Mouse (Mus musculus) forebrain, embryonic 11.5 days (tissue): ENCODE measurements around the gene Mta3. TPM values are rescaled to one million over a fixed set of nuclear protein-coding genes. Genes with fewer than 3 reads are reported as not detected.

Experiments used
- ATAC-seq: fragments of 200-750 bp; cut with Nextera tagmentation; replicated peaks from 2 replicates; pipeline ENCODE4 v1.8.0; 2017; ENCODE audit warnings: moderate TSS enrichment; ENCODE audit not compliant: low FRiP score
- DNase-seq: peaks from one replicate; pipeline ENCODE4 v3.0.0-alpha.2; 2017; ENCODE audit warnings: low spot score
- H3K27ac ChIP-seq: fragments of 300-500 bp; sonication (generic); 2 replicates; pipeline ENCODE4 v1.5.1; 2014; ENCODE audit warnings: low read depth, low read length
- H3K27me3 ChIP-seq: fragments of 300-500 bp; sonication (generic); 2 replicates; pipeline ENCODE4 v1.6.1; 2014; ENCODE audit warnings: mild to moderate bottlenecking, low read length, mixed read lengths; ENCODE audit not compliant: control insufficient read depth, insufficient read depth
- H3K36me3 ChIP-seq: fragments of 300-500 bp; sonication (generic); 2 replicates; pipeline ENCODE4 v1.6.1; 2014; ENCODE audit warnings: mild to moderate bottlenecking, low read length, moderate library complexity, mixed read lengths; ENCODE audit not compliant: control insufficient read depth, insufficient read depth
- H3K4me1 ChIP-seq: fragments of 300-500 bp; sonication (generic); replicated peaks from 2 replicates; pipeline ENCODE4 v1.6.1; 2014; ENCODE audit warnings: low read length, mixed read lengths; ENCODE audit not compliant: control insufficient read depth, insufficient read depth
- H3K4me2 ChIP-seq: fragments of 300-500 bp; sonication (generic); 2 replicates; pipeline ENCODE4 v1.6.1; 2014; ENCODE audit warnings: low read depth, mild to moderate bottlenecking, low read length, moderate library complexity, mixed read lengths; ENCODE audit not compliant: severe bottlenecking
- H3K4me3 ChIP-seq: fragments of 300-500 bp; sonication (generic); 2 replicates; pipeline ENCODE4 v1.5.1; 2014; ENCODE audit warnings: low read depth, low read length
- H3K9ac ChIP-seq: fragments of 300-500 bp; sonication (generic); 2 replicates; pipeline ENCODE4 v1.6.1; 2014; ENCODE audit warnings: low read length
- H3K9me3 ChIP-seq: fragments of 300-500 bp; sonication (generic); 2 replicates; pipeline ENCODE4 v1.6.1; 2016; ENCODE audit warnings: low read length, mixed read lengths; ENCODE audit not compliant: control insufficient read depth
- WGBS: fragments of 180-500 bp; shearing (Covaris S2); extraction: QIAGEN DNeasy Blood & Tissue Kit; methylation state at CpG from one replicate; pipeline ENCODE4 v1.1.7; 2014; 5-methylcytosine and 5-hydroxymethylcytosine counted together
- polyA plus RNA-seq: library from polyadenylated mRNA; unstranded; fragments of >200 nt; fragmentation: Nextera tagmentation; extraction: Ambion mirVana; gene quantifications from 2 replicates; pipeline ENCODE4 v1.2.1, GENCODE M21; 2014

Mta3 gene
- polyA plus RNA-seq, 1 experiment from 2014 or later, result 32.9 TPM

DNA sequence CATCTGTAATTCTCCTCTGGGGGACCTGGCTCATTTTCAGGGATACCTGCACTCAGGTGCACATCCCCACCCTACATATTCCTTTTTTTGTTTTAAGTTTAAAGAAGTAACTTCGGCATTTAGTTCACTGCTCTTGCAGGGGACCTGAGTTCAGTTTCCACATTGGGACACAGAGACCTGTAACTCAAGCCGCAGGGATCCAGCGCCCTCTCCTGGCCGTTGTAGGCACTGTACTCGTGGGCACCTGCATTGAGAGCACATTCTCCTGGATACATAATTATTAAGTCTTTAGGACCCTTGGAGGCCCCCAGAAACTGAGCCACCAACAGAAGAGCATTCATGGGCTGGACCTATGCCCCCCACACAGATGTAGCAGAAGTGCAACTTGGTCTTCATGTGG lies 26.8 kb downstream of the Mta3 start:
- no peaks in the 10 kb centered on the region for H3K27me3 ChIP-seq
- H3K36me3 ChIP-seq, result no peaks in the 10 kb centered on the region
- H3K4me2 ChIP-seq, result no peak overlapping the region
- ATAC-seq (0 out of 2 replicates have a peak, but pooled peaks have one; percentile 42), DNase-seq (peak; percentile 85)
- no peak overlapping the region for H3K9ac ChIP-seq
- H3K4me1 ChIP-seq, result no peaks in the 10 kb centered on the region
- 46% methylated on average over 5 of the region's 5 CpGs for WGBS
- no peaks in the 10 kb centered on the region for H3K9me3 ChIP-seq
- no peak overlapping the region for H3K27ac ChIP-seq
- H3K4me3 ChIP-seq, result no peak overlapping the region

DNA sequence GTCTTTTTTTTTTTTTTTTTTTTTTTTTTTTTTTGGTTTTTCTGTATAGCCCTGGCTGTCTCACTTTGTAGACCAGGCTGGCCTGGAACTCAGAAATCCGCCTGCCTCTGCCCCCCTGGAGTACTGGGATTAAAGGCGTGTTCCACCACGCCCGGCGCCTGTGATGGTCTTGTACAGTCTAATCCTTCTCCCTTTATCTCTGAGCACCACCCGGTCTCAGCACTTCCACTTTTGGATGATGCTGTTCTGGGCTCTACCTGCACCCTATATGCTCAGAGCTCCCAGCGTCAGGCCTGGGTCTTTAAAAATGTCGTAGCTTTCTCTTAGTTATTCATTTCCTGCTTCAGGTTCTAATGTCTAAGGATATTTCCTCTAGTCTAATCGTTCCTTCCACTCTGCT lies 30.7 kb downstream of the Mta3 start:
- Histone ChIP-seq H3K27me3 (no peaks in the 10 kb centered on the region), H3K4me2 (no peak overlapping the region), H3K9me3 (no peaks in the 10 kb centered on the region), H3K4me1 (no peaks in the 10 kb centered on the region), H3K27ac (no peak overlapping the region), H3K4me3 (no peak overlapping the region), H3K9ac (no peak overlapping the region), H3K36me3 (no peaks in the 10 kb centered on the region)
- ATAC-seq (no peak), DNase-seq (peak; percentile 41)
- WGBS, result 91% methylated on average over 9 of the region's 9 CpGs

DNA sequence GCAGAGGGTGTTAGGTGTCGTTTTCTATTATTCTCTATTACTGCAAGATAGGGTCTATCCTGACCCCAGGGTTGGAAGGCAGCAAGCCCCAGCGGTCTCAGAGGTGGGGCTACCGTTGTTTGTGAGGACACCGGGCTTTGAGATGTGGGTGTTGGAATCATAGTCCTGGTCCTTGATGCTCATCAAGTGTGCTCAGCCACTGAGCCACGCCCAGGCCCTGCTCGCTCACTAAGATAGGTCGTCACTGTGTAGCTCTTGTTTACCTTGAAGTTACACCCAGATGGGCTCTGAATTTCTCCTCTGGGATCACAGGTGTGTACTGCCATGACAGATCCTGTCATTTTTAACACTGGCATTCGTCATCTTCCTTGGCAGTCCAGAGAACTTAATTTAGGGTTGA lies 31.8 kb downstream of the Mta3 start:
- Histone ChIP-seq H3K27me3 (no peaks in the 10 kb centered on the region), H3K36me3 (no peaks in the 10 kb centered on the region), H3K4me3 (no peak overlapping the region), H3K4me1 (no peaks in the 10 kb centered on the region), H3K4me2 (no peak overlapping the region), H3K27ac (no peak overlapping the region), H3K9me3 (no peaks in the 10 kb centered on the region), H3K9ac (no peak overlapping the region)
- no peak for ATAC-seq
- 90% methylated on average over 8 of the region's 8 CpGs for WGBS
- no peak for DNase-seq

DNA sequence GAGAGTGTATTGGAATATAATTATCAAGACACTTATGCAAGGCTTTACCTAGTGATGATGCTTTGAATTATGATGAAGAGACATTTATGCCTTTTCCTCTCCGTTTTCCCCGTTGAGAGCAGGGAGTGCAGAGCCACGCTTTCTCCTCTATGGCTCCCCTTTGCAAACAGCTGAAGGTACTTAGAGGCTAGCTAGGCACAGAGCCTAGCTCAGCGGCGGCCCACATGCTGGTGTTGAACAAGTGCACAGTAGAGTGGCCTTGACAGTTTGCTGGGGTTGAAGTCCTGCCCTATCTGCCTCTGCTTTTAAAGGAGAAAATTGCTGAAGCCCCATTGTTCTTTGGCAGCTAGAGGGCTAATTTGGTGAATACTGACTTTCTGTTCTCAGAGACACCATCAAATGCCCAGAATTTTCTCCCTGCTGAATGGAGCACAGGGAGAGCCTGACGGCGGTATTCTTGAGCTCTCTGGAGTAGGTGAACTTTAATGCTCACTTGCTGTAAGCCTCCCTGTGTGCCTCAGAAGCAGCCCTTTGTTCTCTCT lies 34.2 kb downstream of the Mta3 start:
- DNase-seq, result peak; percentile 36
- WGBS, result 64% methylated on average over 7 of the region's 7 CpGs
- no peaks in the 10 kb centered on the region for H3K27me3 ChIP-seq
- H3K9ac ChIP-seq, result no peak overlapping the region
- H3K4me2 ChIP-seq, result no peak overlapping the region
- no peaks in the 10 kb centered on the region; the same call in 1 of the 2 replicates for H3K9me3 ChIP-seq
- H3K36me3 ChIP-seq, result no peaks in the 10 kb centered on the region; the same call in 1 of the 2 replicates
- no peak overlapping the region for H3K4me3 ChIP-seq
- ATAC-seq, result no peak
- no peaks in the 10 kb centered on the region for H3K4me1 ChIP-seq
- H3K27ac ChIP-seq, result no peak overlapping the region

DNA sequence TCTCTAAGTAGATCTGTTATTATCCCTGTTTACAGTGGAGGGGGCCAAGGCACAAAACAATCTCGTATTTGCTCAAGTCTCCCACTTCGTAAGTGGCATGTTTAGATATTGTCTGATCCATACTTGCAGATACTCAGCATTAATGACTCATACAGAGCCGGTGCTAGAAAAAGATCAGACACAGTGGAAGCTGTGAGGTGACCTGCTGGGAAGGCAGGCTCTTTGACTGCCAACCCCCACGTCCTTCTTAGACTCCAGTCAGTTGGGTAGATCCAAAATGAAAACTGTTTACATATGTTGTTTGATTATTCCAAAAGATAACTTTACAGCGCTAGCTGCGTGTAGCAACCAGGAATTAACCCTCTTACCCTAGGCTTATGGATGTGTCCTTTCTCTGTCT lies 35.3 kb downstream of the Mta3 start:
- H3K4me1 ChIP-seq, result no peaks in the 10 kb centered on the region
- no peaks in the 10 kb centered on the region; the same call in 1 of the 2 replicates for H3K36me3 ChIP-seq
- H3K27me3 ChIP-seq, result no peaks in the 10 kb centered on the region
- no peak overlapping the region for H3K27ac ChIP-seq
- DNase-seq (no peak), ATAC-seq (no peak)
- 75% methylated on average over 6 of the region's 6 CpGs for WGBS
- no peak overlapping the region for H3K4me2 ChIP-seq
- no peak overlapping the region for H3K9ac ChIP-seq
- no peak overlapping the region for H3K4me3 ChIP-seq
- H3K9me3 ChIP-seq, result no peaks in the 10 kb centered on the region; the same call in 1 of the 2 replicates

DNA sequence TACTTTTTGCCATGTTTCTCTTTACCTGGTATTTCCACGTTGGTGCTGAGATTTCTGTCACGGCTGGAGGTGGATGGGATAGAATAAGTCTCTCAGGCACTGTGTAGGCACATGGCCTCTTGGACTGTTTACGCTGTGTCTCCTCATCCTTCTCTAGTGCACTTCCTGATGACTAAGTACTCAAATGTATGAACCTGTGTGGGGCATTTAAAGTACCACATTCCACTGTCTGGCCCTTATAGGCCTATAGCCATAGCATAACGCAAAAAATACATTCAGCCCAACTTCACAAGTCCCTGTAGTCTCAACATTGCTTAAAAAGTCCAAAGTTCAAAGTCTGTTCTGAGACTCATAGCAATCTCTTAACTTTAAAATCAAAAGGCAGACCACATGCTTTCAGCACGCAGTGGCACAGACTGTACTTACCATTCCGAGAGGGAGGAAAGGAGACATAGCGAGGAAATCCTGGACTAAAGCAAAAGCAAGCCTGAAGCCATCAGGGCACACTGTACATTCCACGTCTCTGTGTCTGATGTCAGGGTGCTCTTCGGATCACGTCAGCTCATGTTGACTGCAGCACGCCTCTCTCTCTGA lies 38.4 kb downstream of the Mta3 start:
- Histone ChIP-seq H3K9ac (no peak overlapping the region), H3K4me2 (no peak overlapping the region), H3K9me3 (no peaks in the 10 kb centered on the region; the same call in 1 of the 2 replicates), H3K4me1 (no peaks in the 10 kb centered on the region), H3K27ac (no peak overlapping the region), H3K36me3 (no peaks in the 10 kb centered on the region; the same call in 1 of the 2 replicates), H3K27me3 (no peaks in the 10 kb centered on the region), H3K4me3 (no peak overlapping the region)
- 97% methylated on average over 11 of the region's 11 CpGs for WGBS
- DNase-seq (peak; percentile 16), ATAC-seq (no peak)

DNA sequence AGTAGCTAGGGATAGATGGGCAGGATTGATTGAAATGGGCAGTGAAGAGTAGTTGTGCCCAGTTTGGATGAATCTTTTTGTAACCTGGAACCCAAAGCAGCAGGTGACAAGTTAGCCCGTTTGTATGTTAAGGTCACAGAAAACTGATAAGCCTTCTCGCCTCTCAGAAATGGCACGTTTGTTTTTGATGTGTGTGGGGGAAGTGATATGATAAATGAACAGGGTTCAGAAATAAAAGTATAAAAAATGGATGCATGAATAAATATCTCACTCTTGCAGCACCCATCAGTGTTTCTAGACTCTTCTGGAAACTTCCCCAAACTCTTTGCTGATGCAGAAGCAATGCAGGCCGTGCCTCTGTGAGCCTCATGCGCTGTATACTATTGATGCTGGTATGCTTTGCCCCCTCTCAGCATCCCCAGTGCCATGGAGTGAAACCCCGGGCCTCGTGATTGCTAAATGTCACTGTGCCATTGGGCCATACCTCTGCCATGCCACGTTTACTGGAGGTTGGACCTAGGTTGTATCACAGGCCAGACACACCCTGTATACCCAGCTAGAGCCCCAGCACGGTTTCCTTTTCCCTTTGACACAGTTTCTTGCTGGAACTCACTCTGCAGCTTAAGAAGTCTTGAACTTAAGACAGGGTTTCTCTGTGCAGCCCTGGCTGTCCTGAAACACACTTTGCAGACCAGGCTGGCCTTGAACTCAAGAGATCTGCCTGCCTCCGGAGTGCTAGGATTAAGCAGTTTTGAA lies 41.6 kb downstream of the Mta3 start:
- no peaks in the 10 kb centered on the region for H3K27me3 ChIP-seq
- no peaks in the 10 kb centered on the region for H3K4me1 ChIP-seq
- no peaks in the 10 kb centered on the region; the same call in 1 of the 2 replicates for H3K9me3 ChIP-seq
- no peak overlapping the region for H3K4me3 ChIP-seq
- no peak overlapping the region for H3K4me2 ChIP-seq
- H3K36me3 ChIP-seq, result no peaks in the 10 kb centered on the region; the same call in 1 of the 2 replicates
- H3K9ac ChIP-seq, result no peak overlapping the region
- WGBS, result 92% methylated on average over 10 of the region's 10 CpGs
- no peak for ATAC-seq
- no peak for DNase-seq
- no peak overlapping the region for H3K27ac ChIP-seq

DNA sequence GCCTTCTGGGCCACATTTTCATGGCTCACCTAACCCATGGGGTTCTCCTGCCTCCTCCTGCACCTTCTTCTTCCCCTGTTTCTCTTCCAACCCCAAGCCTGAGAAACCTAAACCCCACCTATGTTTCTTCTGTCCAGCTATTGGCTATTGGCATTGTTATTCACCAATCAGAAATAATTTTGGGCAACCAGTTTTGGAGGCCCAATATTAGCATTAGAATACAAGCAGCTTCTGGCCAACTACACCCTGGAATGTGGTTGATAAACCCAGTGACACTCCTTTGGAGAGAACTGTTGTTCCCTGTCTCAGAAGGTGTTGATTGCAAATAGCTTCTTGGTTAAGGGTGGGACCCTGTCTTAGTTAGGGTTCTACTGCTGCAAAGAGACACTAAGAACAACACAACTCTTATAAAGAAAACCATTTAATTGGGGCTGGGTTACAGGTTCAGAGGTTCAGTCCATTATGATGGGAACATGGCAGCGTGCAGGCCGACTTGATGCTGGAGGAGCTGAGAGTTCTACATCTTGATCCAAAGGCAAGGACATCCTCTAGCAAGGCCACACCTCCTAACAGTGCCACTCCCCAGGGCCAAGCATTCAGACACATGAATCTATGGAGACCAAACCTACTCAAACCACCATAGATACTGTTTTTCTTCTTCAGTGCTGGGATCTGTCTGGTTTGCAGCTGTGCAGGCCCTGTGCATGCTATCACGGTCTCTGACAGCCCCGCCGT lies 44.4 kb downstream of the Mta3 start:
- Histone ChIP-seq H3K36me3 (no peaks in the 10 kb centered on the region), H3K27me3 (no peaks in the 10 kb centered on the region), H3K9me3 (no peaks in the 10 kb centered on the region; the same call in 1 of the 2 replicates), H3K27ac (no peak overlapping the region), H3K4me2 (no peak overlapping the region), H3K4me1 (peaks cover 2% of the 10 kb centered on the region; the same call in 1 of the 2 replicates), H3K4me3 (no peak overlapping the region), H3K9ac (no peak overlapping the region)
- DNase-seq (no peak), ATAC-seq (no peak)
- WGBS, result 95% methylated on average over 5 of the region's 5 CpGs
